Mouse (Mus musculus) adrenal gland, adult (tissue): ENCODE measurements around the gene Cog2.

Source experiments
- DNase-seq, 2 experiments: peaks; one replicate each; pipeline ENCODE4 v3.0.0; 2022 to 2023; ENCODE audit warnings: low spot score in 1 of 2; ENCODE audit not compliant: inconsistent age in 2 of 2

Cog2 gene

DNA sequence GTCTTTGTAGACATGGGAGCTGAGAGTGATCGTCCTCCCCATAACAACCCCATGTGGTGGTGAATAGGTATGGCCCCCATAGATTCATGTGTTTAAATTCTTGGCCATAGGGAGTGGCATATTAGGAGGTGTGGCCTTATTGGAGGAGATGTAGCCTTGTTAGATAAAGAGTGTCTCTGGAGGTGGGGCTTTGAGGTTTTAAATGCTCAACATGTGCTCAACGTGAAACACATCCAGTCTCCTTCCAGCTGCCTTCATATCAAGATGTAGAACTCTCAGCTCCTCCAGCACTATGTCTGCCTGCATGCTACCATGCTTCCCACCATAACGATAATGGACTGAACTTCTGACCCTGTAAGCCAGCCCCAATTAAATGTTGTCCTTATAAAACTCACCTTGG, 4.5 kb upstream of the Cog2 start:
- DNase-seq, result no peak

DNA sequence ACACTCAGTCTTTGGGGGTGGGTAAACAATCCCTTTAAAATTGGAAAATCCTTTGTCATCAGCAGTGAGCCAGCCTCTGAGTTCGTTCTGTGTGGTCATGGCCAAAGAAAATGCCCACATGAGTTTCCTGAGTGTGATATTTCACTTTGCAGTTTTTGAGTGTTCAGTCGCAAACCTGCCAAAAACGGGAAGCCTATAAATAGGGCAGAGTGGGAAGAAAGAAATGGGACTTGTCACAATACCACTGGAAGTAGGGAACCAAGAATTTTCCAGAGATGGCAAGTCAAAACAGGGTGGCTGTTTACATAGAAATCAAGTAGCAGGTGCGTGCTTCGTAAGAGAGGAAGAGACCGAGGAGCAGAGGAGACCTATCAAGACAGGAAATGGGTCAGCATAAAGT, 4.0 kb upstream of the Cog2 start:
- DNase-seq, result no peak

DNA sequence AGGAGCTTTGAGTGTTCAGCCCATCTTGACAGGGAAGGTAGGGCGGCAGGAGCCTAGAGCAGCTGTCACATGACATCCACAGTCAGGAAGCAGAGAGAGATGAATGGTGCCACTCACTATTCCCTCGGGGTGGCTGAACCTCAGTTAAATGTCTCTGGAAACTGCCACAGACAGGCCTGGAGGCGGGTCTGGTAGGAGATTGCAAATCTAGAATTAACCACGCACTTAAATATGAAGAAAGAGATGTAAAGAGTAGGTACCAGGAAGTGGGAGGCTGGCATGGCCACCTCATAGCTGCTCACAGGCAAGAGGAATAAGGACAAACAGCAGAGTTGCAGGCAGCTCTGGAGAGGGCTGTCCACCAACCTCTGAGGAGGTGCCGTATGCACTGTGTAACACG, 3.4 kb upstream of the Cog2 start:
- DNase-seq, result no peak

DNA sequence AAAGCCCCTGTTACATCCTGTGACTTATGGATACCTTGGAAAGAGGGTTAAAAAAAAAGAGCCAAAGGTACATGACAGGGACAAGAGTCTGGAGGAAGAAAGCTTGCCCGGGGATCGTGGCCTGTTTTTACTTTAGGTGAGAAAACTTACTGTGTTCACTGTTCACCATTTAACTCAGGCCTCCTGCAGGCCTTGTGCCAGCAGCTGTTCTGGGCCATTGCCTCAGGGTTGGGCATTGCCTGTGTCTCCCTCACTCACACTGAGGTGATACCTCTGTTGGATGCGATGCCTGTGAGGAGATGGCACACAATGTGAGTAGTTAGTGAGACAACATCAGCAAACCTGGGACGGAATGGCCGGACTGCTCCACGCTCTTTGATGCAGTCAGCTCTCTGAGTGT, 1.4 kb downstream of the Cog2 start:
- DNase-seq, result no peak

DNA sequence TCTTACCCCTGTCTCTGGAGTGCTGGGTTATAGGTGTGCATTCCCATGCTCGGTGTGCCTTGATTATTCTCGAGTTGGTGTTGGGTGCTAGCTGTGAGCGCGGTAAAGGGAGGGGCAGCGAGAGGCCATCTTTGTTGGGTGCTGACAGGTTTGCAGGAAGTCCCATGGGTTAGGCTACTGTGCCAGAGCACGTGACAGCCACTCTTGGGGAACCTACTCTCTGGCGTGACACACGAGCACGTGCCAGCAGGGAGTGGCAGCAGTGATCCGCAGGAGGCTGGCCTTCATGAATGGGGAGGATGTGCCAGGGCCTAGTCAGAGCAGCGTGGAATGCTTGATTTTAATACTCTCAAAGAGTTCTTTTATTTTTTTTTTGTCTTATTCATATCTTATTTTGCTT, 5.7 kb downstream of the Cog2 start:
- DNase-seq, result no peak

DNA sequence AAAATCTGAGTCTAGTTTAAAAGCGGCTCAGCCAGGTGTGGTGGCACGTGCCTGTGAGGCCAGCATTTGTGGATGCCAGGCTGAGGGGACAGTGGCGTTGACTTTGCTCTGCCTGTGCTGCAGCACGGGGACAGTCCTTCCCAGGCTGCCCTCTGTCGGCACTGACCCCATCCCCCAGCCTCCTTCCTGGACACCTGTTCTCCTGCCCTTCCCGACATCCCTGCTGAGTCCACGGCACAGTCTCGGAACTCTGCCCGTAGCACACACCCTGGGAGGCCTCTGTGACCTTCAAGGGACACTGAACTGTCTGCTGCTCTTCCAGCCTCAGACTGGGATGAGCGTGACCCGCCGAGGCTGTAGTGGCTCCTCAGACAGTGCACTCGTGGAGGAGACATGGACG, 9.5 kb downstream of the Cog2 start:
- peak; percentile 24 to 39 for DNase-seq

DNA sequence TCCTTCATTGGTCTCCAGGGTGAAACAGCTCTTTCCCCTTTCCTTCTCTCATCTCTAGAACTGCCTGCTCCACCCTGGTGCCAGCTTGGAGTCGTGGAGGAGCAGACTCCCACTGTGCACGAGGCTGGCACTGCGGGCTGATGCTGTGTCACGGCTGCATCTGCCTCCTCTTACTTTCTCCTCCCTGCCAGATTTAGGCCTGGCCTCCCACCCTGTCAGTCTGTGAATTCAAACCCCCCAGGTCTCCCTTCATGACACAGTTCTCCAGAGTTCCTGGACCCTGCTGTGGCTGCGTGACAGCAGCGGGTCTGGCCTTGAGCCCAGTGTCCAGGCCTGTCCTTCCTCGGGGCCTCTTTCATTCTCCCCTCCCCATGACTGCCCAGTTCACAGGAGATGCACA, 10.0 kb downstream of the Cog2 start:
- peak in 1 of 2 experiments; percentile 34 for DNase-seq

DNA sequence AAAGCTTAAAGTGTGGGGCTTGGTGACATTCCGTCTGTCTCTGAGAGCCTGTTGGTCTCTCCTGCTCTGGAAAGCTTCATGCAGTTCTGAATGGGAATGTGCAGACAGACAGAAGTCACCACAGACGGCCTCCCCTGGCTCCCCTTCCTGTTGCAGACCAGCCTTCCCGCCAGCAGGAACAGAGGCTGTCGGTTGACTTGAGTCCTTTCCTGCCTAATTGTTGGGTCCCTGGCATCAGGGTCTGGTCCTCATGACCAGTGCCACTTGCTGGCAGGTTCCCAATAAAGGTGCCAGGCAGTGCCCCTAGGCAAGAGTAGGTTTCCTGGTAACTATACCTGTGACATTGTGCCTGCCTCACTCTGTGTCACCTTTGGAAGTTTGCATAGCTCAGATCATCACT, 10.4 kb downstream of the Cog2 start:
- DNase-seq, result no peak

DNA sequence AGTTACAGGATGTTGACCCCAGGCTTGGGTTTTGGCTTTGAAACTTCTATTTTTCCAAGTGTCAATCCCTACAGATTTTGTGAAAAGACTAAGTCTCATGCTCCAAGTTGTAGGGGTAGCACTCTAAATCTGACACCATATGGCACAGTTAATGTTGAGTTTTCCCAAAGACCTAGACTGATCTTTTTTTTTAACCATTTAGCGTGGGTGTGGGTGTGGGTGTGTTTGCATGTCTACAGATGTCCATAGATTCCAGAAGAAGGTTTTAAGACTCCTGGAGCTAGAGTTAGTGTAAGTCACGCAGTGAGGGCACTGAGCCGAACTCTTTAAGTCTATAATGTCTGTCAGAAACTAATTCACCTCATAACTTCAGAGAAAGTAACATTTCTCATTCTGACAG, 12.1 kb downstream of the Cog2 start:
- no peak for DNase-seq

DNA sequence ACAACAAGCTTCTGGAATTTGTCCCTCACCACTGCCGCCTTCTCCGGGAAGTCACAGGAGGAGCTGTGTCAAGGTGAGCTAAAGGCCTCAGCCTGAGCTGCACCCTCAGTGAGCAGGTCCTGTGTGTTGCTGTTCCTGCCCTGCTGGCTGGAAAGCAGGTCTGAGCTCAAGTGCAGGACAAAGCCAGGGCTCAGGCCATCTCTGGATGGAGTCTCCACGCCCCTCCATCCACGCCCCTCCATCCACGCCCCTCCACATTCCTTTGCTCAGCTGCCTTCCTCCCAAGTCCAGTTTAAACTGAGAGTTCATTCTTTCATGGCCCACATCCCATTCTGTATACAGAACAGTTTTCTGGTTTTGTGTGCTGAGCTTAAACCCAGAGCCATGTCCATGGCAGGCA, 14.9 kb downstream of the Cog2 start:
- DNase-seq, result no peak

DNA sequence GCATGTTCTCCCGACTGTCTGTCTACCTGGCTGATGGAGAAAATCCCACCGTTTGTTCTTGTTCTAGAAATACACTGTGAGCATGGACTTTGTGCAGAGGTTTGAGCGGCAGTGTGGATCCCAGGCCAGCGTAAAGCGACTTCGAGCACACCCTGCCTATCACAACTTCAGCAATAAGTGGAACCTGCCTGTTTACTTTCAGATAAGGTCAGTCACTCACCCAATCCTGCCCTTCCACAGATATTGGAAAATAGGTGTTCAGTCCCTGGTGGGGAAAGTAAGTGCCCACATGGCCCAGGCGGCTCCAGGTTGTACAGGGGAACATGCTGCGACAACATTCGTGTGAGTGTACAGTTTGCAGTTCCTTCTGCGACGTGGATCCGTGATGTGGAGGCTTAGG, 20.3 kb downstream of the Cog2 start:
- no peak for DNase-seq

DNA sequence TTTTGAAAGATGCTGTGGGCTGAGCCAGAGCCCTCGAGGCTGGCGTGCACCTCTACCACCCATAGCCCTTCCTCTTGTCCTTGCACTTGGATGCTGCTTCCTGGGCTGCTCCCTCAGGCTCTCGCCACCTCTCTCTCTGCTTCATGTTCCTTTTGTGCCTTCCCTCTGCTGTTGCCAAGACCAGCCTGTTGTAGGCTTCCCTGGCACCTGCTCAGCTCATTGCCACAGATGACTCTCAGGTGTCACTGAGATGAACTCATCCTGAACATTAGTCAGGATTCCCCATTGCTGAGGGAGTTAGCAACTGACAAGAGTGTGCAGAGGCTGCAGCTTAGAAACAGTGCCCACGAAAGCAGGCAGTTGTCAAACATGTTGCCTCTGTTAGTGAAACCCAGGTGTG, 21.4 kb downstream of the Cog2 start:
- no peak for DNase-seq

DNA sequence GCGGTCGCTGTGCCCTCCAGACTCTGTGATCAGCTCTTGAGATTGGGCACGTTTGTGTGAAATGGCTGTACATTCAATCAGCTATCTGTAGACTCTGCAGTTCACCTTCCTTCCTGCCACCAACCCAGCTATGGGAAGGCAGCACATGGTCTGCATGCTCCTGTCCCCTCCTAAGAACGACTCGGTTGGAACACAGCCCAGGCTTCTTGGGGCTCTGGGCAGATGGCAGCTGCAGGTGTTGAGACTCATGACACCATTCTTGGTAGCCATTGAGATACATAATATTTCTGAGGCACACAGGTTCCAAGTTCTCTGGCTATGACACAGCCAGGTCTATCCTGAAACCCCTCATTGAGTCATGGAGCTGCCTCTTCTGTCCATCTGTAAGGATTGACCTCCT, 22.7 kb downstream of the Cog2 start:
- DNase-seq, result no peak

DNA sequence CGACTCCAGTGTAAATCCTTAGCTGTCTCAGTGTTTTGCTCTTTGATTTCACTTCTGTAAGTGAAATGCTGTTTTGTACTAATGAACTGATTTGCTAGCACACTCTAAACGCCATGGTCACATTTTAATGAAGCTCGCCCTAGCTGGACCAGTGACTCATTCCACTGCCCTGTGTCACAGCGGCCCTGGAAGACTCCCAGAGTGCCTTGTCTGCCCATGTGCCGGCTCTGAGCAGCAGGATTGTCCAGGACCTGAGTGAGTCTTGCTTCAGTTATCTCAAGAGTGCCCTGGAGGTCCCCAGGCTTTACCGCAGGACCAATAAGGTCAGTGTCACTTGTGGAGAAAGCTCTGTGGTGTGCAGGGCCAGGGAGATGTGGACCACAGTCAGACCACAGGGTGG, 25.8 kb downstream of the Cog2 start:
- peak in 1 of 2 experiments; percentile 52 for DNase-seq

DNA sequence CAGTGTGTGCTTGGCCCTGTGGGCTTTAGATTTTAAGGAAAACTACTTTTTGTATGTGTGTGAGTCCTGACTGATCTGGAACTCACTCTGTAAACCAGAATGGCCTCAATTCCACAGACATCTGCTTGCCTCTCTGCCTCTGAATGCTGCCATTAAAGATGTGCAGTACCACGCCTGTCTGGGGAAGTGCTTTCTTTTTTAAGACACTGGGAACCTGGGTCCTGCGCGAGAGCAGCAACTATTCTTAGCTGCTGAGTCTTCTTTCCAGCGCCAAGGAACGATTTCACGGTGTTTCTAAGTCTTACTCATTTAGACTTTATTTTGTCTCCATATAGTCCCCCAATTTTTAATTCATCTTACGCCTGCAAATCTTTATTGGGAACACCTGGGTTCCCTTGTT, 26.2 kb downstream of the Cog2 start:
- DNase-seq, result no peak

DNA sequence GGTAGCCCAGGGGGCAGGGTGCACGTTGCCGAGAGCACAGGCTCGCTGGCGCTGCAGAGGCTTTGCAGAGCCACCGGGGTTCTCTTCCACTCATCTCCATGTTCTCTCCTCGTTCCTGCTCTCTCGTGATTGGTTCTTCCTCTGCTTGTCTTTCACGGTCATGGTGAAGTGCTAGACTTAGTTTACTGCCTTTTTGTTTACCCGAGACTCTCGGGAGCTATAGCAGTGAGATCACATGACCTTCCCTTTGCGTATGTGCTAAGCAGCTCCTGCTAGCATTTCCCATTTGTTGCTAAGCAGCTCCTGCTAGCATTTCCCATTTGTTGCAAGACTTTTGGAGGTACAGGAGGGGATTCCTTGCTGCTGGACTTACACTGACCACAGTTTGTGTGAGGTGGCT, 26.7 kb downstream of the Cog2 start:
- DNase-seq, result no peak

DNA sequence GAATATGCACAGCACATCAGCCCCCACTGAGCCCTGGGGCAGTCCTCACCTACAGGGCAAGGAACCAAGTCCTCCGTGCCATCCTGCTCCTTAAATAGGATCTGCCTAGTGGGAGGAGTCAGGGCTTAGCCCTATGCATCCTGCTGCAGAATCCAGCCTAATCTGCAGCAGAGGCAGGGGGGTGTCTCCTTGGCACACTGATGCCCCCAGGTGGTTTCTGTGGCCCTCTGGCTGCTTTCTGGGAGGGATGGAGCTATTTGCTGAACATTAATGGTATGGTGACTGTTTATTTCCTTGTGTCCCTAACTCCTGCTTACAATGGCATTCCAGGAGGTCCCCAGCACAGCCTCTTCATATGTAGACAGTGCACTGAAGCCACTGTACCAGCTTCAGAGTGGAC, 27.6 kb downstream of the Cog2 start:
- no peak for DNase-seq

DNA sequence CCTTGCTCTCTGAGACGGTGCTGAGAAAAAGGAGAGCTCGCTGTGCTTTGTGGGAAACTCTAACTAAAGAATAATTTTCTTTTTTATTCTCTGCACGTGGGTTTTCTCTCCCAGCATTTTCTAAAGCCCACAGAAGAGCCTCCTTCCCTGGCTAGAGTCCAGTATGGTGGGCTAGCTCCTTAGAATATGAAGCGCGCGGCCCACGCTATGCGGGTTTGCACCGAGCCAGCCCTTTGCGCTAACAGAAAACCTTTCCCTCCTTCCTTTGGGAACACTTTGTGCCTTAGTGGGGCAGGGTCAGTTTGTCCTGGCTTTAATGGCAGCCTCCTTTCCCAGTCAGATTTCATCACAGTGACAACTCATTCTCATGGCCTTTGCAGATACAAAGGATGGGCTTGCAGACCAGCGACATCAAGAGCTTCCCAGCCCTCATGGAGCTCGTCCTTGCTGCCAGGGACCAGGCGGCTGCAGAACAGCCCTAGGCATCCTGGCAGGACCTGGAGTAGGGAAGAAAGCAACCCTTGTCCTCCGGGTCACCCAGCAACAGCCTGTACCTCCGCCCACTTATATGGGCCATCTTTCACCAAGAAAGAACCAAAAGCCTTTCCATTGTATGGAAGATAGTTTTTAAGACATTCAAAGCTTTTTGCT, 30.6 kb downstream of the Cog2 start:
- no peak for DNase-seq

DNA sequence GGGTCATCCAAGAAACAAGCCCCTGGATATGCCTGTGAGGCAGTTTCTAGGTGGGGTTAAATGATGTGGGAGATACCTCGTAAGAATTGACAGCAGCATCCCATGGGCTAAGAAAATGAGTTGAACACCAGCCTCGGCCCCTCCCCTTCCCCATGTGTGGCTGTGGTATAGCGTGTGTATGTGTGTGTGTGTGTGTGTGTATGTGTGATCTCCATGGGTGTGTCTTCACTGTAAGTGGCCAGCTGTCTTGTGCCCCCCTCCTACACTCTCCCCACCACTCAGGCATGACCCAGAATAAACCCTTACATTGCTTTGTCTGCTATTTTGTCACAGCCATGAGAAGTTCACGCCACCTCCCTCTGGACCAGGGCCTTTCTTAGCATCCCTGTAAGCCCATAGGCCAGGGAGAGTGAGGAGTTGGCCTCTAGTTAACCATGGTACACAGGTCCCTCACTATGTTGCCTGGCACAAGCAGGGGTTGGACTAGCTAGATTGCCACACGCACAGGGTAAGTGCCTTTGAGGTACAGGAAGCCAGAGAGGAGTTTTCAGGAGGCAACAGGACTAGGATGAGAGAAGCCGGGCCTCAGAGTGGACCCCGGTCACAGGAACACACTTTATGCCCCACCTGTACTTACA, 34.7 kb downstream of the Cog2 start:
- no peak for DNase-seq

DNA sequence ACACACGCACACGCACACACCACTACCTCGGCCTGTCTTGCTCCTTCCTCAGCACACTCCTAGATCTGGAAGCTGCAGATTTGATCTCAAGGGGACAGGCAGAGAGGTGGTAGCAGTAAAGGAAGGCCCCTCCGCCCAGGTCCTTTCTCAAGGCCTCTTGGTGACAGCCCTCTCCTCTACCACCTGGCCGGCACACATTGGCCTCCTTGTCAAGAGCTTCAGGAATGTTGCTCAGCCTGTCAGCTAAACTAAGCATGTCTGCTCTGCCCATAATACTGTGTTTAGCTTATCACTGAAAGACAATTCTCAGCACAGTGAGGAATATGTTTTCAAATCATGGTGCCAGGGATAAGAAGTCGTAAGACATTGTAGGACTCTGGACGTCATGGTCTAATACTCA, 35.6 kb downstream of the Cog2 start:
- no peak for DNase-seq

DNA sequence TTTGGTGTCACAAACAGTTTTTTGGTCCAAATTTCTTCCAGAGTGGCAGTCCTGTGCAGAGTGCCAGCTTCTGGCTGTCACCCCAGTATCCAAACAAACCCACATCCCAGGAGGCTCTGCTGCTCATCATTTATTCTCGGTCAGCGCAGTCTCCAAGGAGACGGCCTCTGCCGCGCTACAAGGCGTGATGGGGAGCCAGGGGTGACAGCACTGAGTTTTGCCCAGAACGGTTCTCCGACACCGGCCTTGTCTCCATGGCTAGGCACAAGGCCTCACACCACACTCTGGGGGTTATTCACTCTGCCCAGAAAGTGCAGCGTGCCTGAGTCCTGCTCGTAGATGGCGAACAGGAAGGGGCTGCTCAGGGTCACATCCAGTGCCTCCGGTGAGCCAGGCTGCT, 36.1 kb downstream of the Cog2 start:
- DNase-seq, result no peak

DNA sequence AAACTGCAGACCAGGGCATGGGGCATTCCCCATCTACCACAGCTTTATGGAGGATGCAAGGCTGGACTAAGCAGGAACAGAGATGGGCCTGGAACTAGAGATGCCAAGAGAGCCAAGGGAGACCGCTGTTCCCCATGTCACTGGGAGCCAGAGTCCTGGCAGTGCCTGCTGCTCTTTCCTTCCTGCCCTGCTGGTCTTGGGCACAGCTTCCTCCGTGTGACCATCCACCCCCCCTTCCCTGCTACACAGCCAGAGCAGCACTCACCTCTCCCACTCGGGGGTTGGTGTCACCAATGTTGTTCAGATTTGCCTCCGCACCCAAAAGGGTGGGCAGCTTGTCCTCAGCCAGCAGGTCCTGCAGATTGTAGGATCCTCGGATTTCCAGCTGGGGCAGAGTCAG, 36.9 kb downstream of the Cog2 start:
- no peak for DNase-seq

DNA sequence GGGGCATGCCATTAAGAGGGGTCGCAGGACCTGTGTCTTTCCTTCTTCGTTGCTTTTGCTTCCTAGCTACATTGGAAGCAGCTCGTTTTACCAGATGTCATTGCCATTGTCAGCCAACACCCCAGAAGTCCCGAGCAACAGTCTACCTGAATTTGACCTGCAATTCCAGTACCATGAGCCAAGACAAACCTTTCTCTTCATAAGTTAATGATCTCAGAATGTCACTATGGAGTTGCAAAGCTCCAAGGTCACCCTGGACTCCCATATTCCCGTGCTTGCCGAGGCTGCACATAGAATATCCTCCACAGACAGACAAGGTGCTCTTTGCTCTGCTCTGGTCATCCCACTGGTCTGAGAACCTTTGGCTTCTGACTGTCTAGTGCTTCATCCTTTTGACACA, 46.6 kb downstream of the Cog2 start:
- no peak for DNase-seq
